Mouse (Mus musculus): Measurements from ENCODE around the gene Eif5b. TPM values are rescaled to one million over a fixed set of nuclear protein-coding genes. Genes with fewer than 3 reads are reported as not detected.
"Not testable (repeated sequence)": the region's sequence is repeated elsewhere in the genome, so short reads cannot be mapped to it uniquely, and the experiment has no call there.

Eif5b gene
- 10 to 100 TPM; 51.0 to 57.4 (median 54.5) TPM for total RNA-seq (2022)

DNA sequence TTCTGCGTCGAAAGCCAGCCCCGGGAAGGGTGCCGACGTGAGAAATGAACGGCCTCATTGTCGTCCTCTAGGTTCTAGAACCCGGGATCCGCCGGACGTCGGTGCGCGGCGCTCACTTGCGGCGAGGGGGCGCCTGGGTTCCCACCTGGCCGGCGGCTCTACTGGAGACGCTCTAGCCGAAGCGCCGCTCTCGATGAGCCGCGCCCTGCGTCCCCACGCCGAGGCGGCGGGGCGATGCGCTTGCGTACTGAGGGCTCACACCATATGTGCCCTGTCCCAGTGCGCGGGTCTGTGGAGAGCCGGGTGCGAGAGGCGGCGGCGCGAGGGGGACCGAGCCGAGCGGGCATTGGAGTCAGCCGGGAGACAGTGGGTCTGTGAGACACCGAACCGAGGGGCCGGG lies at the start of gene Eif5b, which contains the start of gene Txndc9:
Gene Eif5b (plus strand): TSS at position 144 of the 400 bp plus-strand sequence.
Gene Txndc9 (minus strand): TSS at position 27 of the 400 bp plus-strand sequence.
- peak; percentile 94 for DNase-seq (ENCODE audit: low spot score)

DNA sequence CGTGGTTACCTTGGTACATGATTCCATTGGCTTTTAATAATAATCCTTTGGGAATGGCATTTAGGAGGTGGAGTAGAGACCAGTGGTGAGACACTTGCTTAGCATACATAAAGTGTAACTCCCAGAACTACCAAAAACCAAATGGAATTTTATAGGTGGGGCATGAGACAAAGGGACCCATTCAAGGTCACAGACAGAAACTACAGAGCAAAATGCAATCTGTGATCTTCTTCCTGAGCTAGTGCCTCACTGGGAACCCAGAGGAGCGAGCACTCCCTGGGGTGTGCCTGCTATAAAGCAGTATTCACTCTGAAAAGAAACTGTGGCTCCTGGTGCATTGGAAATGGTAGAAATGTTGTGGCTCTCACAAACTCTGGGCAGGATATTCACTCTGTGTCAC lies 48.9 kb upstream of the Eif5b start:
- no peak for DNase-seq (ENCODE audit: low spot score)

DNA sequence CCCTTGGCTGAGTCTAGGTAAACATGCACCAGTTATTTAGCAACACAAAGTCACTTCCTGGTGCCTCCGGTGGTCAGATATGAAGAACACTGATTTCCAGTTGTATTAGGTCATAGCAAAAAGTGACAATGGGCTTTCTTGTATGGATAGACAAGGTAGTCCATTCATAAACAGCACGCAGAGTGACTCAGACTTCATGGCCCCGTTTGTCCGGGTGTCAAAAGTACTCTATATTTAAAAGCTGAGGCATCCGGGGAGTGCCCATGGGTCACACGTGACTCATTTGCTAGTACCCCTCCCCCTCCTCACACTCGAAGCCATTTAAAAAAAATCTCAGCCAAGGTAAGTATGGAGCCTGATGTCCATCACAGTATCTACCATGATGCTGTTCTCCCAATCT lies 43.0 kb upstream of the Eif5b start:
- DNase-seq (ENCODE audit: low spot score), result no peak

DNA sequence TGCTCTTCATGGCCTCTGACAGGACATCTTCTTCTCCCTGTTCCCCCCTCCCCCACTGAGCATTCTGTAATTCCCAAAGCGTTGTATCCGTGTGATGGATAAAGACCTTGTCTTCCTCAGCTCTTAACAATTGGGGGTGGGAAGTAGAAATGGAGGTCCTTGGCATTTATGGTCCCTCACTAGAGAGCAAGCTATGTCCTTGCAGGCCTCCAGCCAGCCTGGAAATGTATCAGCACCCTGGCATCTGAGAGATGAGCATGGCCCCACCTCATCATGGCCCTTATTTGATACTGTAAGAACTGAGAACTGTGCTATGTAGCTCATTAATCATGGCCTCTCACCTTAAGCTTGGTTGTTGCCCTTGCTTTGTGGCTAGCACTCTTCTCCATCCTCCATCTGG lies 42.6 kb upstream of the Eif5b start:
- no peak for DNase-seq (ENCODE audit: low spot score)

DNA sequence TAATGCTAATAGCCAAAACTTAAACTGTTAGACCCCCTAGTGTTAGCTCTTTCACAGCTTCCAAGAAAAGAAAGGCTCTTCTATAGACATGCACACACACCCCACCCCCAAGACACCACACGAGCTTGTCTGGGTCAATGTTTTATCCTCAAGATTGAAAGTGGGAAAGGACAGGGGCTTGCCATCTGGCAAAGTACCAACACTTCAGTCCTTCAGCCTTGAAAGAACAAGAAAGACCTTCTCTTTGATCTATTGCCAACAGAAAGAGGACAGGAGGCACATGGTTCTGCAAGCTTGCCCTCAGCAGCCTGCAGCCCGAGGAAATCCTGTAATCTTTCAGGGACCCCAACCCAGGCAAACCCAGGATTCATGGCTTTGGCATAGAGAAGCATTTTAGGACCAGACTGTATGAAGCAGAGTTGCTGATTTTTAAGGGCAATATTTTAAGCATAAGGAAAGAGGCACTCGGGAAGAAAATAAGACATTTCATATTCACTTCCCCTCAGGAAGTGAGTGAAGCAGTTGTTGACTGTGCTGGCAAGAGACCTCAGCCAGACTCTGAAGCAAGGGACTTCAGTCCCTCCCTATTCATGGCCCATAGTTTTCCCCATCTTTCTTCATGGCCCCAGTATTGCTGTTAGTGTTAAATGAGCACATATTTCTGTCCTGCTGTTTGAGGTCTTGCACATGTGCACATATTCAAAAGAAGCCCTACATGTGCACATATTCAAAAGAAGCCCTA lies 40.9 kb upstream of the Eif5b start:
- no peak for DNase-seq (ENCODE audit: low spot score)

DNA sequence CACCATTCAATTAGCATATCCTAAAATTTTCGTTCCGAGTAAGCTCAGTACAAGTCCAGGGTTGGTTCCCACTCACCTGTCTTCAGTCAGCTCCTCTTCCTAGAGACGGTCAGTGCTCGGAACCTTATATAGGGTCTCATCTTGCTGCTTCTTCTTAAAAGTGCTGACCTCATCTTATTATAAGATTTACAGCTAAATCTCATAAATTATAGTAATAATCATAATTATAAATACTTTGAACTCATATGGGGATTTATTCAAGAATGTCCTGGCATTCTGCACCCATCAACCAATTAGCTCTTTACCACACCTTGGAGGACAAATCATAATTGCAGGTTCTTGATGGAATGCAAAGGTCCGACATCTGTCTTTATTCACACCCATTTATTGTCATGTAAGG lies 40.2 kb upstream of the Eif5b start, which contains the start of gene Lyg1:
Gene Lyg1 (minus strand): TSS at position 101 of the 400 bp plus-strand sequence.
- no peak for DNase-seq (ENCODE audit: low spot score)

DNA sequence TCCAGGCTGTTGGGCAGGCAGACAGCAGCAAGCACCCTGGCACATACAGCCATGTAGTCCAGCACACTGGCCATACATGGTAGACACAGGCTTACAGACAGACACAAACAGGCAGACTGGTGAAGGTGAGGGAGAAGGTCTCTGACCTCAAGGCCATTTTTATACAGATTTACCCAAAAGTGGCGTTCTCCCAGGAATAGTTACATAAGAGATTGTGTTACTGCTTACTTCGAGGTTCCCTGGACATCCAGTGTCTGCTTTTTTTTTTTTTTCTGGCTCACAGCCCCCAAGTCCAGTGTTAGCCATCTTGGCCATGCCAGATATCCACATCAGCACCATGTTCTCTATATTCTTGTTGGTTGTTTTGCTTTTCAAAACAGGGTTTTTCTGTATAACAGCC lies 39.3 kb upstream of the Eif5b start:
- no peak for DNase-seq (ENCODE audit: low spot score)

DNA sequence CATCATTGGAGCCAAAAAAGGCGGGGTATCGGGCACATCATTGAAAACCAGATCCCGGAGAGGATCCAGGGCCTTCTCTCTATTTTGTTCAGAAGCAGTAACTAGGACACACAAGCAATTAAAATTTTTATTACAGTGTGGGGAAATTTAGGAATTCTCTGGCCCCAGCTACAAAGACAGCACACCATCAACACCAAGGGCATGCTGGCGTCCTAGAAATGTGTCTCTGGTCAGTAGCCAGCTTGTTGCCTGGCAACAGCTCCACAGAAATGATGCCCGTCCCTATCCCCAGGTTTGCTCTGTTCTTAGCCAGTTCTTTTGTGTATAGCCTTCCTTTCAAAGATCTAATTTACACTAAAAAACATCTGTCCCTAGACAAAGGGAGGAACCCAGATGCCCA lies 38.3 kb upstream of the Eif5b start:
- DNase-seq (ENCODE audit: low spot score), result no peak

DNA sequence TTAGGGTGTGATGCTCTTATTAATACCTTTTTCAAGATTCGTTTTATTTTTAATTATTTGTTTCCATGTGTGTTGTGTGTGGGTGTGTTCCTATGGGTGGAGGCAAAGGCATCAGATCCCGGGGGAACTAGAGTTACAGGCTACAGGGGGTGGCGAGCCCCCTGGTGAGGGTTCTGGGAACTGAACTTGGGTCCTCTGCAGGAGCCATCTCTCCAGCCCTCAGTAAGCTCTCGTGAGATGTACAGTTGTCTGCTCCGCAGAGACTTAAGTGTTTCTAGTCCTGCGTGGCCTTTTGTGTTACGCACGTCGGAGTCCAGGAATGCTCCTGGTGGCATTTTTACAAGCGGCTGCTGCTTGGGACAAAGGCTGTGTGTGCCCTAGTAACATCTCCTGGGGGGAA lies 32.2 kb upstream of the Eif5b start:
- DNase-seq (ENCODE audit: low spot score), result no peak

DNA sequence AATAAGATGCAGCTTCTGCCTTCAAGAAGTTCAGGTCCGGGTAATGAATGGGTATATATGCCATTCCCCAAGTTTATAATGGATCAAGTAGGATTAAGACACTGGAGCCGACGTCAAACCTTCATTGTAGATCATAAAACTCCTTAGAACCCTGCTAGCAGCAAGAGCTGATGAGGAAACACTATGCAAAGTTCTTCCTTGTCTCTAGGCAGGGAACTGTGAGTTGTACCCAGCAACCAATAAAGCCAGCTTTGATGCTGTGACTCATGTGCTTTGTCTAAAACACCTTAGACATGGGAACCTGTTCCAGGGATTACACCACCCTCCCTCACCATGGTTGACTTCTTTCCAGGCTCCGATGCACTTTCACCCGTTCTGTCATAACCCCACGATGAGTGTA lies 29.1 kb upstream of the Eif5b start:
- no peak for DNase-seq (ENCODE audit: low spot score)

DNA sequence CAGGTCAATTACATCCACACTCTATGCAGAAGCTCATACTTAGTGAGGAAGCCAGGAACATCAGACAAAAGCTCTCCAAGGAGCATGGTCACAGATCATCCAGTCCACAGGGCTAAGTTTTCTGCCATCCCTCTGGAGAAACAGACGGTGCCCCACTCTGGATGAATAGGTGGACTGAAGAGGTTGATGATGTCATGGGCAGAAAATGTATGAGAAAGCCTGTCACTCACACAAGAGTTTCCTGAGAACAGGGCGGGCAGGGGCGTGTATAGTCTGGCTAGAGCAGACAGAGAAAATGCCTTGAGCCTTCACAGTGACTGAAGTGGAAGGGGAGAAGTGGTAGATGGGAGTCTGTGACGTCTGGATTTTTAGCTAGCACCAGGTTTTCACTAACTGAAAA lies 26.3 kb upstream of the Eif5b start:
- no peak for DNase-seq (ENCODE audit: low spot score)

DNA sequence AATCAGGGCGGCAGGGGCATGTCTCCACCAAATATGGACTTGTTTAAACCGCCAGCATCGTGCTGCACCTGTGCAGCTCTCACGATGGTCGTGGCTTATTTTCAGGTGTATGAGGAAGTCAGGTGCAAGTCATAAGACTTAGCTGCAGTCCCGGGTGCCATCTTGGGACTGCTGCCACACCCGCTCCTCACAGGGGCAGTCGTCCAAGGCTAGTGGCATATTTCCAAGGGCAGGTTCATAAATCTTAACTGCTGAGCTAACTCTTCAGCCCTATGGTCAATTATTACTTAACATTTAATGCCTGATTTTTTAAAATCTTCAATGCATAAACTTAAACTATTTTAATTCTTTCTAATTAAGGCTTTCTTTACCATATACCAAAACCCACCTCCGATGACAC lies 21.1 kb upstream of the Eif5b start:
- DNase-seq (ENCODE audit: low spot score), result not testable (repeated sequence)

DNA sequence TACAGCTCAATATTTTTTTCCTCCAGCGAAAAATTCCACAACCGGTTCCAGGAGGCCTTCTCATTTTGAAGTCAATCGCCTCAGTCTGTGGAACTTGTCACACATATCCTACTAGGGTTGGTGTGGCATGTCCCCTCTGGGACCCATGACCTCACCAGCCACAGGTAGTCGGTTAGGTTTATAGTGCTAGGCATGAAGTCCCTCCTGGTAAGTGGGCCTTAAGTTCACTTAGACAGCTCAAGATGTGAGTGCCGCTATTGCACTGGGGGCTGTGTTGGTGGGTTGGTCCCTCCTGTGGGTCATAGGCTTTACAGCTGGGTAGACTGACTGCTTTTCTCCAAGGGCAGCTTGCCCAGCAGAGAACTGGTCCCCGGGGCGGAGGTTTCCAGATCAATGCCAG lies 20.5 kb upstream of the Eif5b start:
- DNase-seq (ENCODE audit: low spot score), result no peak

DNA sequence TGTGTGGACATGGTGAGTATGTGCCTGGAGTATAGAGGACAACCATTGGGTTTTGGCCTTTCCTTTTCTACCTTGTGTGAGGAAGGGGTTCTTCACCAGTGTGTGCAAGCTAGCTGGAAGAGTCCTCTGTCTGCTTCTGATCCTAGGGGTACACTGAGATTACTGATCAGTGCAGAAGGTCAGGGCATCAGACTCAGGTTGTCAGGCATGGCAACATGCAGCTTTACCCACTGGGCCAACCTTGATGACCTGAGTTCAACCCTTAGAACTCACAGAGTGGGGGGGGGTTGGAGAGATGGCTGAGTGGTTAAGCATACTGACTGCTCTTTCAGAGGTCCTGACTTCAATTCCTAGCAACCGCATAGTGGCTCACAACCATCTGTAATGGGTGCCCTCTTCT lies 13.5 kb upstream of the Eif5b start:
- DNase-seq (ENCODE audit: low spot score), result no peak

DNA sequence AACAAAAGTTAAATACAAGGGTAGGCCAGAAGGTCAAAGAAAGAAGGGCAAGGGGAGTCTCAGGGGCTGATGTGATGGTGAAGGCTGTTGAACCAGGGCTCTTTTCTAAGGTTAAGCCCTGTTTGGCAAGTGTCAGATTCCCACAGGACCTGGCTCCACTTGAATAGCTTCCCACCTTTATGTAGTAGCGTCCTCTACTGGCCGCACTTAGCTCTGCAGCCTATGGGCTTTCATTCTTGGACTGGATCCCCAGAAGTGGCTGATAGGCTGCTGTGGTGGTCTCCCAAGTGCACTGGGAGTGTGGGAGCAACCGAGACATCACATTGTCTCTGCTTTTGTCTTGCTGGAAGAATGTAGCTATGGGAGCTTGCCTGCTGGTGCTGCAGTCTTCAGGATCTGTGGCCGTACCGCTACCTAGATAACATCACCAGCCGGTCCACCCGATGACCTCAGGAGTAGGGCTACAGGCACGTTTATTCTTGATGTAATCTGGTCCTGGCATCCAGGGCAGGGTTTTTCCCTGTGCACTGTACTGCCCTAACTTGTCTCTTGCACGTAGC lies 12.0 kb upstream of the Eif5b start:
- DNase-seq (ENCODE audit: low spot score), result no peak

DNA sequence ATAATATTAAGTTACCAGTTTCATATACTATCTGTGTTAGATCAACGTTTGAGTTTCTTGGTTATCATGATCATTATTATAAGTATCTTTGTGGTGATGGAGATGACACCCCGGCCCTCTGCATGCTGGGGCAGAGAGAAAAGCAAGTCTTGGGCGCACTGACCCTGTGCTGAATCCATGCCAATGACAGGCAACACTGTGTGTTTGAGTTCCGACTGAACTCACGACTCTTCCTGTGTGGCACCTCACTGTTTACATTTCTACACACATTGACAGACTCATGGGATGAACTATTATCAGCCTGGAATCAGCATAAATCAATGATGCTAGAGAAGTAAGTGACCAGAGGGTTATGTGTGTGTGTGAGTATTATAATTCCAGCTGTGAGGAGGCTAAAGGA lies 10.0 kb upstream of the Eif5b start:
- no peak for DNase-seq (ENCODE audit: low spot score)

DNA sequence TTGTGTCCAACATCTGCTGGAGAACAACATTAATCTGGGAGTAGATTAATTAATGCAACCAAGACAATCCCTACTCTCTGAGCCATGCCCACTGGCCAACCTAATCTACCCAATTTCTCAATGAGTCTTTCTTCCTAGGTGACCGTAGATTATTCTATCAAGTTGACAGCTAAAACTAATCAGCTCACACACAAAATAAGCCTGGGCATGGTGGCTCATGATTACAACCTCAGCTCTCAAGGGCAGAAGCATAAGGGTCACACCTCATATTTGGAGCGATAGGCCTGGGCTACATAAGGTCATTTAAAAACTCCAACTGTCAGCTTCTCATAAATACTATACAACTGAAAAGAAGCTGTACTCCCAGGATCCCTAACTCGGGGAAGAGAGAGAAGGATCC lies 1.6 kb upstream of the Eif5b start:
- no peak for DNase-seq (ENCODE audit: low spot score)

DNA sequence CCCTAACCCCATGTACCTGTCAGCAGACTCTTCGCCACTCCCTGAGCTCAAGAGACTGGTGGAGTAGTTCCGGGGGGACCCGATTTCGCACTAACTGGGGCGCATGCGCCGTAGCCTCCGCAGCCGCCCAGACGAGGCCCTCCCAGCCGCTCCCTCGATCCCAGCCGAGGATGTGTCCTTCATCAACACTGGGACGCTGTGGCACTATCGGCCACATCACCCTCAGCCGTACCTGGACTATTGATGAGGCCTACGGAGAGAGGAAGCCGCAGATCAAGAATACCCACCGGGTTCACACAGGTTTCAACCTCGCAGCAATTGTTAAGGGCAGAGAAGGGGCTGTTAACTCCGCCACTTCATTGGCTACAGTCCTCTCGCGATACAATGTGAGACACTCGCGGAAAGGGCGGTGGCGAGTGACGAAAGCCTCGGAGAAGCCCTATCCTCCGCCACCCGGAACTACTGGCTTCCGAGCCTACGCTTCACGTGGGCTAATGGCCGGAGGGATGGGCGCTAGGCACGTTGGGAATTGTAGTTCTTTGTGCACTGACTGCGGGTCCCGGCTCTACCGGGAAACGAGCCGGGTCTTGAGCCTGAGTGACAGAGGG lies 829 bp upstream of the Eif5b start:
- peak; percentile 100 for DNase-seq (ENCODE audit: low spot score)

DNA sequence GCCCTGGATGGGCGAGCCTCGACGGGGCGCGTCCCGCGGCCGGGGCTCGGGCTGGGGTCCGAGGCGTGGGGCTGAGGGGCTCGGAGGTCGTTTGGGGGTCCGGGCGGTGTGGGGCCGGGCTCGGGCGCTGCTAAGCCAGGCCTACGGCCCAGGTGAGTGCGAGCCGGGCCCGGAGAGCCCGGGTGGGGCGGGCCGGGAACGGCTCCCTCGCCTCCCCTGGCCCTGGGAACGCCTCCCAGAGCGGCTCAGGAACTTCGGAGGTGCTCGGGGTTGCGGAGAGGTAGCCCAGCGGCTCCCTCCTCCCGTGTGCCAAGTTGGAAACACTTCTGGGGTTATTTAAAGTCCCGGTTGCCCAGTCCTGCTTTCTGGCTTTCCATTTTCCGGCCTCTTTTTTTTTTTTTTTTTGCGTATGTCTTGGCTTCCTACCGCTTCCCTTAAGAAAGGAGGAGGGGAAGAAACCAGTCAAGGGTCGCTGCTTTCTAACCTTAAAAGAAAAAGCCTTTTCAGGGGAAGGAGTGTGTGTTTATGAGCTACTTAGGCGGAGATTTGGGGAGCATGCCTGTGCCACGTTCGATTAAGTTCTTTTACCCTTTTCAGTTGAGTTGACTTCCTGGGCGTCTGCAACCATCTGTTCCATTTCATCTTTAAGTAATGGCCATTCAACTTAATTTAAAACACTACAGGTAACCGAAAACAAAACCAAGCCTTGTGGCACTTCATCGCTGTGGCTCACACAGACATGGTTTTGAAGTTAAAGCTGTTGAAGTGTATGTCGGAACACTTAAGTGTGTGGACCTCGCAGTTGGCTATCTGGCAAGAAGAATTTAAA lies 775 bp downstream of the Eif5b start:
- no peak for DNase-seq (ENCODE audit: low spot score)

DNA sequence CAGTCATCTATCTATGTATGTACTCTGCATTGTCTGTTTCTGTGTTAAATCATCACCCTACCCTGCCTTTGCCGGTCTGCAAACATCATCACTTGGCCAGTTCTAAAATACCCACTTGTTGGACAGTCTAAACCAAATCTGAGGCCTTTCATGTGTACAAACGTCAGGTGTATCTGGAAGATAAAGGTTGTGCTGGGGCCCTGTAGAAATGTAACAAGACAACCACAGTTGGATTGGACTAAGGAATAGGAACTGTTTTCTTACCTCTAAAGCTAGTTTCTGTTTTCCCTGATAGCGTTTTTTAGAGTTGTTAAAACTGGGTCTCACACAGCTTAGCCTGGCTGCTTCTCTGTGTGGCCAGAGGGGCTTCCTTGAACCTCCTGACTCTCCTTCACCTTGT lies 1.7 kb downstream of the Eif5b start:
- DNase-seq (ENCODE audit: low spot score), result no peak

DNA sequence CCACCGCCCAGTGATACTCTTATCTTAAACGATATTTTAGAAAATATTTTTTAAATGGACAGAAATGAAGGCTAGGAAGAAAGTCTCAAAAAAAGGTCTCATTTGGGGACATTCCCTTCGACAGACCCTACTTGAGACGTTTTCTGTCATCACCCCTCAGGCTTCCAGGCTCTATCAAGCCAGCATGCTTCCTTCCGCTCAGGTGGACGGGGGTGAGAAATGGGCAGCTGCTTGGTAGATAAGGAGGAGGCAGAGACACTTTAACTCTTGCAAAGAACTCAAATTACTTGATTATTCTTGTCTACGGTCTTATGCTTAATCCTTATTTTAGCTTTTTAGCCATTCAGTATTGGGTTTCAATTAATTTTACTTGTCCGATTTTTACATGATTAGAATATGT lies 3.0 kb downstream of the Eif5b start:
- no peak for DNase-seq (ENCODE audit: low spot score)

DNA sequence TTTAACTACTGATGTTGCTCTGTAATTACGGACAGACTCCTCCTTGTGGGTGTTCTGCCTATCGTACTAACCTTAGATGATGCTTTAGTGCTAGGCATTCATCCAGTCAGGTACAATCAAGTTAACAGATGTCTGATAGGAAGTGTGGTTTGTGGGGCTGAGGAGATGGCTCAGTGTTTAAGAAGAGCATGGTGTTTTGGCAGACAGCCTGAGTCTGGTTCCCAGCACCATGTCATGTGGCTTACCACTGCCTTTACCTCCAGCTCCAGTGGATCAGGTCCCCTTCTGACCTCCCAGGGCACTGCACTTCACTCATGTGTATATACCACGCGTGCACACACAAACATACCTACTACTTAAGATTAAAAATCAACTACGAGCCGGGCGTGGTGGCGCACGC lies 4.1 kb downstream of the Eif5b start:
- DNase-seq (ENCODE audit: low spot score), result no peak

All from heart, adult 8-10 months (tissue).